Mouse (Mus musculus): ENCODE data around the gene N4bp2l1.

GRCm38 (mm10) chr5:150601441-150602230 is 4.6 kb upstream of the N4bp2l1 start:
- no peak for TF ChIP-seq POLR2A (IDR thresholded peaks at IDR 0.05; ENCODE audit: low read depth, low read length)
- no peak for TF ChIP-seq CTCF (IDR thresholded peaks at IDR 0.05; ENCODE audit: extremely low read depth, insufficient read depth, insufficient read length, insufficient replicate concordance)
